Mouse (Mus musculus) erythroblast, embryonic 14.5 days (primary cell): ENCODE measurements around the gene Abcc6.

ENCODE experiments used
- GATA1 ChIP-seq: IDR thresholded peaks from 2 replicates; pipeline ENCODE4 v1.6.1; 2012; ENCODE audit warnings: low read length, inconsistent platforms, mixed read lengths
- TAL1 ChIP-seq: IDR thresholded peaks from 3 replicates; pipeline ENCODE4 v1.6.1; 2012; ENCODE audit warnings: low read length, inconsistent platforms, mixed read lengths

DNA sequence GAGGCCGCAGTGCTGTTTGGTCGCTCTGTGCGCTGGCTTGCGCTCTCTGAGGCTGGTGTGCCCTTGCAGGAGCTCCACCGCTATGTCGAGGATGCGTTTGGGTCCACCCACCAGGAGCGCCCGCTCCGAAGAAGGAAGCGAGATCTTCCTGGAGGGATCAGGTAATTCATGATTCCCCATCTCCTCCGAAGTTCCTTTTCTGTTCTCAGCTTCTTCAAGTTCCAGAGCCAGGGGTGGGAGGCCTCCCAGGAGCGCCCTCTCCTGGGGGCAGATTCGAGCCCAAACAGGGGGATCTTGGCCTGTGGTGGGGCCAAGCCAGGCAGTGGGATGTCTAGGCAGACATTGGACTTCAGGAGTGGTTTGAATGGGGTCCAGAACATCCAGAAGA lies 105.7 kb downstream of the Abcc6 start:
- TF ChIP-seq TAL1 = no peak
- no peak for TF ChIP-seq GATA1
